Mouse (Mus musculus) layer of hippocampus, adult 11-12 months (tissue): ENCODE measurements at regions not wholly inside any gene's neighbourhood (a gene's known extent, or its start where the extent isn't known, plus 50 kb on each side); places are given as distances from the start of the nearest gene placed in this dataset.

Experiments used
- DNase-seq: peaks from one replicate; pipeline ENCODE4 v3.0.0; 2022; ENCODE audit warnings: low spot score

DNA sequence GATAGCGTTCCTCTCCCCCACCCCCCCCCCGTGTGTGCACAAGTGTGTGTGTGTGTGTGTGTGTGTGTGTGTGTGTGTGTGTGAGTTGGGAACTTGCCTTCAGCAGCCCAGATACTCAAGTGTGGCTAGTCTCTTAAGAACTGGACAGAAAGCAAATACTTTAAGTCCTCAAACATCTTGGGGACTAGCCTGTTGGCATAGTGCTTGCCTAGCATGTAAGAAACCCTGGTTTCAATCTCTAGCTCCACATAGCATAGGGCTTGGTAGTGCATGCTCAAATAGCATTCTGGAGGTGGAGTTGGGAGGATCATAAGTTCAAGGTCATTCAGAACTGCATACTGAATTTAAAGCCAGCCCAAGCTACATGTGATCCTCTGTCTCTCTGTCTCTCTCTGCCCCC is 117.5 kb upstream of the Btg1 start:
- DNase-seq = no peak

GRCm38 (mm10) chr10:96502090-96502728 is 114.6 kb upstream of the Btg1 start:
- no peak for DNase-seq

DNA sequence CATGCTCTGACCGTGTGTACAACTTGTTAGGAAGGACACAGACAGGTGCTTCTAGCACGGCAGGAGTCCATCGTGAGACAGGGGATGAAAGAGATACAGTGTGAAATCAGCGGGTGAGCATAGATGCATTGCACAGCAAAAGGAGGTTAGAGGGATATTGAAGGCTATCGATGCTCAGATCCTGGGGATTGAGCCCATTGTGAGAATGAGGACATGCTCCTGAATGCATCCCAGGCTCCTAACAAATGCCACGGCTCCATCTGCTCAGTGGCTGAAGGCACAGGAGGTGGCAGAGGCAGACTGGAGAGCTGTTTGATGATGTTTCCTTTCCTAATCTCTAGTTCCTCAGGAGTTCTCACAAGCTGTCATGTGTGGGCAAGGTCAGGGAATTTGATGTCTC is 114.1 kb upstream of the Btg1 start:
- DNase-seq = no peak

DNA sequence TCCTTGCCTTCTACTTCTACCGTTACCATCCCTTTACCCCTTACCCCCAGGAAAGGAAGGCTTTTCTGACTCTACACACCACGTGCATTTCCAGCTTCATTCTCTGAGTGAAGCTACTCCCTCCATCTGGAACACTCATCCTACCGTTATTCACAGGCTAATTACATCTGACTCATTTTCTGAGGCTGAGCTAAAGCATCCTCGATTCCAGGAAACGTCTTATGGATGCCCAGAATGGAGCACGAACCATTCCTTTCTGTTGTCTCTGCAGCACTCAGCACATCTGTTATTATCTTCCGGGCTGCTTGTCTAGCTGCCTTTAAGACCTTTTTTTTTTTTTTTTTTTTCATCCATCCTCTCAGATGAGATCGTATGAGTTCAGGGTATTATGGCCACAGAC is 112.5 kb upstream of the Btg1 start:
- no peak for DNase-seq

DNA sequence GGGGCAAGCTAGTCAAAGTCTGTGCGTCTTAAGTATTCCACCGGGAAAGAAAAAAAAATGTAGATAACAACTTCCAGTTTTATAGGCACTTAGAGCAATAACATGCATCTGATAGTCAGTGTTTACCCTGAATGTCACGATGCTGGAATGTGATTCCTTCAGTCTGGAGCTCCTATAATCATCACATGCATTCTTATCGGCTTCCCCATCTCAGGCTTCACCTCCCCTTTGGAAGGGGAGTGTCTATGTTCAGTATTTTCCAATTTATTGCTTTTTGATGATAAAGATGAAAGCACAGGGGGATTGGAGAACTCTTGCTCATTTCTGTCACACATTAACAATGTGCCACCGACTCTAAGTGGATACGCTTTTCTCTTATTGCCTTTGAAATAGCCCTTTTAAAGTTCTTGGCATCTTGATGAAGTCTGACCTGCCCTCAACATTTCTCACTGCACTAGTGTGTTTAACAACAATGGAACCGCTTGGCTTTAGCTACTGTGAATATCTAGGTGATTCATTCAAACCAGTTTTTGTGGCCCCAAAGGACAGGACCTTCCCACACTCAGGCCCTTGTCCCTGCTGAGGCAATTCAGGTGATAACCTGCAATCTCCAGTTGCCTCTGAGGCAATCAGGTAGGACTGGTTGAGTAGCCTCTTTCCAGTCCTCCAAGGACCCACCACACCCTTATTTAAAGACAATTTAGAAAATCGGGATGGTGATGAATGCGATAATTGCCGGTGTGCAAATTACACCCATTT is 101.5 kb upstream of the Btg1 start:
- no peak for DNase-seq

DNA sequence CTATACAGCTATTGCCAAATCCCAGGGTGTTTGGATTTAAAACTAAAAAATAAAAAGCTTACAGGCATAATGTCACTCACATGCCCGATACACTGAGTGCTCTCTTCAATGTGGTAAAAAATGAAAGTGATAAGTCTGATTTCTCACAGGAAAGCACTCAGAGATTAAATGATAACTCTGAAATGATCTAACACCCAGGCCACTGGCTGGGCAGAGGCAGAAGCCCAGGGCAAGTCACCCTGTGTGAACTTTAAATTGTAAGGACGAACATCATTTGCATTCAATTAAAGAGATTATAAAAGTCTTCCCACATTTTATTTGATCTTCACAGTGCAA is 100.9 kb upstream of the Btg1 start:
- DNase-seq = no peak

- DNase-seq = no peak
Measured at GRCm38 (mm10) chr10:96519411-96519810, 97.4 kb upstream of the Btg1 start.

DNA sequence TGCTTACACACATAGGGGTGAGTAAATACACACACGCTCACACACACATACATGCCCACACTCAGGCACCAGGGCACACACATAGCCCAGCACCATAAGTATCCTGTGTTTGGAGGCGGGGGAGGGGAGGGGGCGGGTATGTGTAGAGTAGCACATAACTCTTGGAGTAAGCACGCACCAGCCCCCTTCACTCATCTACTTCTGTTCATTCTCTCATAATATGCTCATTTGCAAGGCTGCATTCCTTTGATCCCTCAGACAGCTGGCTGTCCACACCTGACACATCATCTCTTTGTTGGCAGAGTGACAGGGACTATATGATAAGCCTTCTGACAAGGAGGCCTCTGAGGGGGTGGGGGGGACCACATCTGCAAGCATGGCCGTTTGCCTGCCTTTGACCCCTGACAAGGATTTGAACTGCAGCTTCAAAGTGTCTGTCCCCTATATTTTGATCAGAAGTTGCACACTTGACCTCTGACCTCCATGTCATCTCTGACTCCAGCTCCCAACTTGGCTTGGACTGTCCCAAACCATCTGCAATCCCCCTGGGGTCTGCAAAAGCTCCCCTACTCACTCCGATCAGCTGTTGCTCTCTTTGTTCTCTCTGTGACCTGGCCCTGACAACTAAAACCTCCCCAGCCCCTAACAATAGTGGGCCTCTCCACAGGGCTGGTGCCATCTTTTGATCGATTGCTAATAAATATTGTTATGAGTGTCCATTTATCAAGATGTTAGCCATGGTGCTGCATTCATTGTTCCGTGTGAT is 95.6 kb upstream of the Btg1 start:
- no peak for DNase-seq

- no peak for DNase-seq
Measured at GRCm38 (mm10) chr10:96523967-96524801, 92.6 kb upstream of the Btg1 start.

DNA sequence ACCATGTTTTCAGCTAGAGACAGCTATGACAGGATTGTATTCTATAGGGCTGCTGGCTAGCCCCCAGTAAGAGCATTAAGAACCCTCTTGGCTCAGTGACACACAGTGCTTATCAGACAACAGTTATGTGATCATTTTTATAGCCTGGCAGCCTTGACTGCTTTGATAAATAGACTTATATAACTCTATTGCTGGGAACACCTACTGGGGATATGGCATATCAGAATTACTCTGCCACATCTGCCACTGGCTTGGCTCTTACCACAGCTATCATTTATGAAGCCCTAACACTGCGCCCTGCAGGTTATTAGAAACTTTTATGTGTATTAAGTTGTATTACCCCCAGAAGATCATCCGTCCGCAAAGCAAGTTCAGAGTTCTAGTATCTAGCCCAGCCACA is 88.9 kb upstream of the Btg1 start:
- no peak for DNase-seq

DNA sequence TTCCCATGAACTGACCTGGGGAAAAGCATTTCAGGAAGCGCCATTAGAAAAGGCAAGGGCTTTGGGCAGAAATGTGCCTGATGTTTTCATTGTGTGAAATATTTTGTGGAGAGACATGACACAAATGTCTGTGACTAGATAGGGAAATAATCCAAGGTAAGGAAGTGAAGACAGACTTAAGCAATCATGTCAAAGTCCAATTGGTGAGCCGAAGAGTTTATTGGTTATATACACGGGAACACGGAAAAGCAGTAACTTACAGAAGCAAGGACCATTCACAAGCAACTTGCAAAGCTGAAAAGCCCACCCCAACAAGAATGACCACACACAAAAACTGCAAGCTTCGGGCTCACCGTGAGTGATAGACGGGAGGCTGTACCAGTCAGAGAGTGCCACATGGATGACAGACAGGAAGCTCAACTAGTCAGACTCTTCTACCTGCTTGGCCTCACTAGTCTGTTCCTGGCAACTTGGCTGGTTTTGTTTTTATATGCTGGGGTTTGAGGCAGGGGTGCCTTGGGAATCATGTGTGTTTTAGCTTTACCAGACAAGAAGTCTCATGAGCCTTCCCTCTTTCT is 82.2 kb upstream of the Btg1 start:
- DNase-seq = no peak

DNA sequence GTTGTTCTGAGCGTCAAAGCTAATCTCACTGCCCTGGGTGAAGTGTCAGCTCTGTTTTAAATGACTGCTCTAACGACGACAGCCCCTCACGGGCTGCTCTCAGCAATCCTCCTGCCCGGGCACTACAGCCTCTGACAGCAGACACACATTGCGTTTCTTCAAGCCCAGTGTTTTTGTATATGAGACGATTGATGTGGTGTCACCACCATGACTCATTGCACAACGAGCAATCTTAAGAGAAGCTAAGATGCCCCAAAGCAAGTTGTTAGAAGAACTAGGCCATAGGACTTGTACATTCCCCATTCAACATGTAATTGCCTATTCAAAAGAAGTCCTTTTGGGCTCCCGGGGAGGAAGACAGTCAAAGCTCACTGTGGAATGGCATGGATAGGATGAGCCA is 81.3 kb upstream of the Btg1 start:
- DNase-seq = no peak

DNA sequence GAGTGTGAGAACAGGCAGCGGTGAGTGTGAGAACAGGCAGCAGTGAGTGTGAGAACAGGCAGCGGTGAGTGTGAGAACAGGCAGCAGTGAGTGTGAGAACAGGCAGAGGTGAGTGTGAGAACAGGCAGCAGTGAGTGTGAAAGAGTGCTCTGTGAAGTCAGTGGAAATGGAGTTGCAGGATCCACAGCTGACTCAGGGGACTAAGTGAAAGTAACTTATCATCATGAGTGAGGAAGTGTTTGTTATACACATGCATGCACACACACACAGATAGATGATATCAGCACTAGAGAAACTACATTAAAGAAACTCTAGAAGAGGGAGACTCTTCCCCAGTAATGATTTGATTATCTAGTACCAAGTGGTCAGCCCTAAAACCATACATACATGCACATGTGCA is 76.0 kb upstream of the Btg1 start:
- DNase-seq = no peak

- DNase-seq = no peak
Measured at GRCm38 (mm10) chr10:96545312-96545711, 71.5 kb upstream of the Btg1 start.

DNA sequence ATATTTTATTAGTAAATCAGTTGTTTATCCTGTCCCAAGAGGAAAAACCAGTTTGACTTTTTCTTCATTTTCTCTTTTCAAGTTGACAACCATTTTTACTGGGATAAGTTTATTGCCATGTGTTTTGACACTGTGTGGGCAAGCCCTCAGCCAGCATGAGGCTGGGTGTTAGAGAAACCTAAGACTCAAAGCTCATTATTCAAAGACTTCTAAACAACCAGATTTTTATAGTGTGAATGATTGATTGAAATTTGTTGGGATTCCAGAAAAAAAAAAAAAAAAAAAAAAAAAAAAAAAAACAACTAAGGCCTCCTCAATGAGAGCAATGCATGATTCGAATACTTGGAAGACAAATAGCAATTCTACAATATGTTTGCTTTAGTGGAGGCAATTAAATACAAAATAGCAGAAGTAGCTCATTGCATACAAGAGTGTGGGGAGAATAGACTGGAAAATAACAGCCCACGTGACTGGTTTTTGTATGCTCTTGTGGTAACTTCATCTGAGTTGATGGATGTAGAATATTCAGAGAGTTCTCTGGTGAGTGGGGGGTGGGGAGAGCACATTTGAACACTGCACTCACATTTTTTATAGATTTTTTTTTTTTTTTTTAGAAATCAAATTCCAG is 70.9 kb upstream of the Btg1 start:
- DNase-seq = no peak

- no peak for DNase-seq
Measured at GRCm38 (mm10) chr10:96549651-96550050, 67.2 kb upstream of the Btg1 start.

- DNase-seq = no peak
Measured at GRCm38 (mm10) chr10:96550266-96550665, 66.5 kb upstream of the Btg1 start.

GRCm38 (mm10) chr10:96557336-96557735 is 59.5 kb upstream of the Btg1 start:
- DNase-seq = no peak

GRCm38 (mm10) chr10:96565343-96565742 is 51.5 kb upstream of the Btg1 start:
- no peak for DNase-seq
